Mouse (Mus musculus): Measurements from ENCODE around the gene Bcl2l12. TPM values are rescaled to one million over a fixed set of nuclear protein-coding genes. Genes with fewer than 3 reads are reported as not detected.
"Not testable (repeated sequence)": the region's sequence is repeated elsewhere in the genome, so short reads cannot be mapped to it uniquely, and the experiment has no call there.

Bcl2l12 gene
- 1 to 10 TPM; 8.1 to 9.7 TPM for total RNA-seq (2021)
- long read RNA-seq, experiment 1, transcript Bcl2l12-201 (7 exons, 1,075 nt) = major isoform, 11 of 13 reads
- long read RNA-seq, experiment 1, partial matches to known transcripts = 0 of 13 reads
- long read RNA-seq, experiment 1, other reads (novel, unspliced or antisense) = 2 of 13 reads
- long read RNA-seq, experiment 2, transcript Bcl2l12-201 (7 exons, 1,075 nt) = major isoform, 6 of 10 reads
- long read RNA-seq, experiment 2, partial matches to known transcripts = 4 of 10 reads
- long read RNA-seq, experiment 2, other reads (novel, unspliced or antisense) = 0 of 10 reads

GRCm38 (mm10) chr7:44998501-44998955, at the start of gene Bcl2l12:
Bcl2l12 (minus strand) TSS chr7:44998712.
- peak; percentile 59 to 67 for DNase-seq

- DNase-seq = no peak
Observed at GRCm38 (mm10) chr7:45047491-45047890, 49.0 kb upstream of the Bcl2l12 start.

- DNase-seq = no peak
Observed at GRCm38 (mm10) chr7:45046853-45047350, 48.4 kb upstream of the Bcl2l12 start.

- no peak for DNase-seq
Observed at GRCm38 (mm10) chr7:45045741-45046140, 47.2 kb upstream of the Bcl2l12 start.

GRCm38 (mm10) chr7:45043307-45043706, 44.8 kb upstream of the Bcl2l12 start:
- no peak for DNase-seq

- no peak for DNase-seq
Observed at GRCm38 (mm10) chr7:45040851-45041250, 42.3 kb upstream of the Bcl2l12 start.

- no peak for DNase-seq
Observed at GRCm38 (mm10) chr7:45038411-45038810, 39.9 kb upstream of the Bcl2l12 start.

- DNase-seq = peak in 1 of 2 experiments; percentile 64
Observed at GRCm38 (mm10) chr7:45037720-45038361, 39.3 kb upstream of the Bcl2l12 start.

- DNase-seq = no peak
Observed at GRCm38 (mm10) chr7:45036702-45037101, 38.2 kb upstream of the Bcl2l12 start.

- DNase-seq = no peak
Observed at GRCm38 (mm10) chr7:45035631-45036030, 37.1 kb upstream of the Bcl2l12 start.

GRCm38 (mm10) chr7:45033722-45034359, 35.3 kb upstream of the Bcl2l12 start:
- no peak for DNase-seq

GRCm38 (mm10) chr7:45030857-45031256, 32.3 kb upstream of the Bcl2l12 start:
- no peak for DNase-seq

- DNase-seq = no peak
Observed at GRCm38 (mm10) chr7:45029995-45030394, 31.5 kb upstream of the Bcl2l12 start.

GRCm38 (mm10) chr7:45028351-45028750, 29.8 kb upstream of the Bcl2l12 start:
- no peak for DNase-seq

- DNase-seq = no peak
Observed at GRCm38 (mm10) chr7:45027761-45028160, 29.2 kb upstream of the Bcl2l12 start.

GRCm38 (mm10) chr7:45026256-45026655, 27.7 kb upstream of the Bcl2l12 start:
- DNase-seq = no peak

GRCm38 (mm10) chr7:45025601-45026220, 27.2 kb upstream of the Bcl2l12 start:
- DNase-seq = peak; percentile 45 to 51

- no peak for DNase-seq
Observed at GRCm38 (mm10) chr7:45024281-45025248, 26.1 kb upstream of the Bcl2l12 start.

- DNase-seq = not testable (repeated sequence)
Observed at GRCm38 (mm10) chr7:45023711-45024110, 25.2 kb upstream of the Bcl2l12 start.

- no peak for DNase-seq
Observed at GRCm38 (mm10) chr7:45020225-45020624, 21.7 kb upstream of the Bcl2l12 start.

- DNase-seq = peak; percentile 89 to 94
Observed at GRCm38 (mm10) chr7:45019031-45019571, 20.6 kb upstream of the Bcl2l12 start.
